Mouse (Mus musculus): ENCODE data around the gene Metrn. TPM values are rescaled to one million over a fixed set of nuclear protein-coding genes. Genes with fewer than 3 reads are reported as not detected.

Gene Metrn
- polyA plus RNA-seq, 1 experiment = 64.0 TPM

DNA sequence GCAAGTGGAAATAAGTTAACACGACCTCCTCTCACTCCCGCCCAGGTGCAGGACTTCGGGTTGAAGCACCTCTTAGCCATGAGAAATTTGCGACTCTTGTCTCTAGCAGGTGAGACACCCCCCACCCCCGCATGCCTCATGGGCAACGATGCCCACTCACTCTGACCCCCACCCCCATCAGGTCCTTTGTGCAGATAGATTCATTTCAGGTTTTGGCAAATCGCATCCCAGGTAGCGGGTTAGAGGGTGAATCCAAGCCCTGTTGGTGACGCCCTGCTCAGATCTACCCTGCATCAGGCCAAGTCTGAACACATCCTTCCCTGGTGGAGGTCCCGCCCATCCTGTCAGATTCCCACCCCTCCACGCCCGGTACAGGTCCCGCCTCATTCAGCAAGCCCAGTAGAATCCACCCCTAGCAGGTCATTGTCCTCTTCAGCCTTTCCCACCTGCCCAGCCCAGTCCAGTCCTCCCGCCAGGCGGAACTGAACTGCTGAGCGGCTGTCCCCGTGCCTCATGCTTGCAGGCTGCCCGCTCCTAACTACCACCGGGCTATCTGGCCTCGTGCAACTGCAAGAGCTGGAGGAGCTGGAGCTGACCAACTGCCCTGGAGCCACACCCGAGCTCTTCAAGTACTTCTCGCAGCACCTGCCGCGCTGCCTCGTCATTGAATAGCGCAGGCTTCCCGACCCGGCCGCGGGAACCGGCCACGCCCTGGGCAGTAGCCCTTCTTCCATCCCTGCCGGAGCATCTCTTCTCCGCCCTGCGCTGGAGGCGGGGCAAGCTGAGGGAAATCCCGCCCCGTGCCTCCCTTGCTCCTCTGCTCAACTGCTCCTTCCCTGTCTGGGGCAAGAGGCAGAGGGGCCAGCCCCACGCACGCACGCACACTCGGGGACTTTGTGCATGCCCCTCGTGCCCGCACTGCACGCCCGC lies 22.2 kb upstream of the Metrn start:
- Histone ChIP-seq H3ac (ENCODE audit: control insufficient read depth, insufficient read length, low read depth) (peak overlapping the region; percentile 12), H3K27me3 (ENCODE audit: control insufficient read depth, insufficient read depth, insufficient read length) (no peaks in the 10 kb centered on the region), H3K79me3 (ENCODE audit: low read depth) (no peaks in the 10 kb centered on the region), H3K79me2 (ENCODE audit: control insufficient read depth, insufficient read depth) (peaks cover 4% of the 10 kb centered on the region), H3K36me3 (ENCODE audit: control insufficient read depth, insufficient read depth) (no peaks in the 10 kb centered on the region), H3K4me3 (ENCODE audit: insufficient read depth, poor library complexity, severe bottlenecking) (no peak overlapping the region)
- no peak for TF ChIP-seq USF1 (IDR thresholded peaks at IDR 0.05; ENCODE audit: low read depth)
- no peak for TF ChIP-seq MAX (IDR thresholded peaks at IDR 0.05)
- TF ChIP-seq CEBPB (IDR thresholded peaks at IDR 0.05; ENCODE audit: low read depth) = no peak
- TF ChIP-seq MYOG (IDR thresholded peaks at IDR 0.05; ENCODE audit: control insufficient read depth, extremely low read depth, insufficient read length) = no peak
- TF ChIP-seq CTCF (IDR thresholded peaks at IDR 0.05; ENCODE audit: control insufficient read depth, insufficient read depth, insufficient read length) = no peak
- no peak for TF ChIP-seq FOSL1 (IDR thresholded peaks at IDR 0.05; ENCODE audit: insufficient read depth, low read length, poor library complexity, severe bottlenecking)
- TF ChIP-seq MYOD1 (IDR thresholded peaks at IDR 0.05; ENCODE audit: control insufficient read depth, insufficient read length, low read depth) = no peak

DNA sequence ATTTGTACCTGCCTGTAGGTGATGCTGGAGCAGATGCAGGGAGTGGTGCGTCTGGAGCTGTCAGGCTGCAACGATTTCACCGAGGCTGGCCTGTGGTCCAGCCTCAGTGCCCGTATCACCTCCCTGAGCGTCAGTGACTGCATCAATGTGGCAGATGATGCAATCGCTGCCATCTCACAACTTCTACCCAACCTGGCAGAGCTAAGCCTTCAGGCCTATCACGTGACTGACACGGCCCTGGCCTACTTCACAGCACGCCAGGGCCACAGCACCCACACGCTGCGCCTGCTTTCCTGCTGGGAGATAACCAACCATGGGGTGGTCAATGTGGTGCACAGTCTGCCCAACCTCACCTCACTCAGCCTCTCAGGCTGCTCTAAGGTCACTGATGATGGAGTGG lies 20.7 kb upstream of the Metrn start:
- Histone ChIP-seq H3K79me2 (ENCODE audit: control insufficient read depth, insufficient read depth) (no peaks in the 10 kb centered on the region), H3K79me3 (ENCODE audit: low read depth) (no peaks in the 10 kb centered on the region), H3K27me3 (ENCODE audit: control insufficient read depth, insufficient read depth, insufficient read length) (no peaks in the 10 kb centered on the region), H3ac (ENCODE audit: control insufficient read depth, insufficient read length, low read depth) (no peak overlapping the region), H3K36me3 (ENCODE audit: control insufficient read depth, insufficient read depth) (no peaks in the 10 kb centered on the region), H3K4me3 (ENCODE audit: insufficient read depth, poor library complexity, severe bottlenecking) (no peak overlapping the region)
- TF ChIP-seq MAX (IDR thresholded peaks at IDR 0.05) (no peak), MYOG (IDR thresholded peaks at IDR 0.05; ENCODE audit: control insufficient read depth, extremely low read depth, insufficient read length) (no peak), CEBPB (IDR thresholded peaks at IDR 0.05; ENCODE audit: low read depth) (no peak), MYOD1 (IDR thresholded peaks at IDR 0.05; ENCODE audit: control insufficient read depth, insufficient read length, low read depth) (no peak), USF1 (IDR thresholded peaks at IDR 0.05; ENCODE audit: low read depth) (no peak), FOSL1 (IDR thresholded peaks at IDR 0.05; ENCODE audit: insufficient read depth, low read length, poor library complexity, severe bottlenecking) (no peak), CTCF (IDR thresholded peaks at IDR 0.05; ENCODE audit: control insufficient read depth, insufficient read depth, insufficient read length) (no peak)

DNA sequence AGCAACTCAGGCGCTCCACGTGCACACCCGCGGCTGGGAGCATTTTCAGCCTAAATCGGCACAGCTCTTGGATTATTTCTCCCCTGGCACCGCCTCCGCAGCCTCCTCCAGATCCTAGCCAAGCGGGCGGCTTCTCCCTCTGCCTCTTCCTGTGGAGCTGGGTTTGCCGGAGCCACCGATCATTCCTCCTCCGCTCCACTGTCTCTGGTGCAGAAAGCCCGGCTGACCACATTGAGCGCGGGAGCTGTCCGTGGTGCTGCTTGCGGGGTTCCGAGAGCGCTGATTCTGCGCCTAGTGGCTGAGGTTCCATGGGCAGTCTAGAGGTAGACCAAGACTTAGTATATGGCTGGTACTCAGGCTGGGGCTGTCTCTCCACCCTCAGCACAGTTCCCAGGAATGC lies 16.5 kb upstream of the Metrn start:
- TF ChIP-seq CTCF (IDR thresholded peaks at IDR 0.05; ENCODE audit: control insufficient read depth, insufficient read depth, insufficient read length) (no peak), MAX (IDR thresholded peaks at IDR 0.05) (peak; percentile 68)
- Histone ChIP-seq H3K36me3 (ENCODE audit: control insufficient read depth, insufficient read depth) (no peaks in the 10 kb centered on the region), H3K27me3 (ENCODE audit: control insufficient read depth, insufficient read depth, insufficient read length) (no peaks in the 10 kb centered on the region), H3K4me3 (ENCODE audit: insufficient read depth, poor library complexity, severe bottlenecking) (no peak overlapping the region), H3ac (ENCODE audit: control insufficient read depth, insufficient read length, low read depth) (no peak overlapping the region), H3K79me3 (ENCODE audit: low read depth) (no peaks in the 10 kb centered on the region), H3K79me2 (ENCODE audit: control insufficient read depth, insufficient read depth) (no peaks in the 10 kb centered on the region)

DNA sequence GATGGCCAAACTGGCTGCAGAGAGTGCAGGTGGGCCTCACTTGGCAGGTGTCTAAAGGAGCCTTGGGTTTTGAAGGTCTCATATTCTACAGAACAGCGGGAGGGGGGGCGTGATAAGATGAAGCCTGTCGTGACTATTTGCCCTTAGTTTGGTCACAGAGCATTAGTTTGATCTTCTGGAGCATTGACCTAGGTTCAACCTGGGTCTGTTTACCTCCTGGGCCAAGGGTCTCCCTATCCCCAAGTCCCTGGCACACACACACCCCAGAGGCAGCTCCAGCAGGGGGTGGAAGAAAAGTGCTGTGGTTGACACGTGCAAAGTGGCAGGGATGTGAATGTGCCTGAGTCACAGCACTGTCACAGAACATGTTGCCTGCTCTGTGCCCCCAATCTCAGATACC lies 14.0 kb upstream of the Metrn start:
- no peaks in the 10 kb centered on the region for H3K79me3 ChIP-seq (ENCODE audit: low read depth)
- no peaks in the 10 kb centered on the region for H3K79me2 ChIP-seq (ENCODE audit: control insufficient read depth, insufficient read depth)
- H3K27me3 ChIP-seq (ENCODE audit: control insufficient read depth, insufficient read depth, insufficient read length) = no peaks in the 10 kb centered on the region
- no peaks in the 10 kb centered on the region for H3K36me3 ChIP-seq (ENCODE audit: control insufficient read depth, insufficient read depth)
- H3ac ChIP-seq (ENCODE audit: control insufficient read depth, insufficient read length, low read depth) = no peak overlapping the region
- no peak for TF ChIP-seq FOSL1 (IDR thresholded peaks at IDR 0.05; ENCODE audit: insufficient read depth, low read length, poor library complexity, severe bottlenecking)
- no peak for TF ChIP-seq CEBPB (IDR thresholded peaks at IDR 0.05; ENCODE audit: low read depth)
- TF ChIP-seq USF1 (IDR thresholded peaks at IDR 0.05; ENCODE audit: low read depth) = no peak
- no peak for TF ChIP-seq CTCF (IDR thresholded peaks at IDR 0.05; ENCODE audit: control insufficient read depth, insufficient read depth, insufficient read length)
- TF ChIP-seq MYOG (IDR thresholded peaks at IDR 0.05; ENCODE audit: control insufficient read depth, extremely low read depth, insufficient read length) = no peak
- no peak for TF ChIP-seq MAX (IDR thresholded peaks at IDR 0.05)
- no peak for TF ChIP-seq MYOD1 (IDR thresholded peaks at IDR 0.05; ENCODE audit: control insufficient read depth, insufficient read length, low read depth)
- H3K4me3 ChIP-seq (ENCODE audit: insufficient read depth, poor library complexity, severe bottlenecking) = no peak overlapping the region

DNA sequence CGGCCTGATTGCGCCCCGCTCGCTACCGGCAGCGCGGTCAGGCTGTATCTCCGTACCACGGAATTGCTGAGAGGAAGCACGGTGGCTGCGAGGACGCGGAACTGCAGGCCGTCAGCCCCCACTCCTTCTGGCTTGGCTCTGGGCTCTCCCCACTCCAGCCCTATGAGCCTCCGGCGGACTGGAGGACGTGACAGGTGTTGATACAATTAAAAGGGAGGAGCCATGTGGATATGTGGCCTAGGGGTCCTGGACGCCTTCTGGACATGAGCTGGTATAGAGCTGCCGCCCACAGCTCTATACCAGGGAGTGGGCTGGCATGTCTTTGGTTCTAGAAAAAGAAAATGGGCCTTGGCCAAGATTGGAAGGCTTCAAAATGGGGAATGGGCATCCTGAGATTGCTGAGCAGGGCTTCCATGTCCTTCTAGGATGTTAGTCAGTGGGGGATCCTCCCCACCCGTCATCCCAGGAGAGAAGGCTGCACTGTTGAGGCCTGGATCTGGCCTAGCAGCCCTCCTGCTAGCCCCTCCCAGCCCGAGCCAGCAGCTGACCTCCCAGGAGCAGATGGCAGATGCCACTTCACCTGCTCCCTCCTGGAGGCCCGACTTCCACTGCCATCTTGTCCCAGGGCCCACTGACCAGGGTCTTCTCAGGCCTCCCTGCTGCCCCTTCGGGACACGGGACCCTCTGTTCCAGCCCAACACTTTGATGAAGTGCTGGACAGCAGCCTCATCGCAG lies 12.8 kb upstream of the Metrn start:
- no peaks in the 10 kb centered on the region for H3K27me3 ChIP-seq (ENCODE audit: control insufficient read depth, insufficient read depth, insufficient read length)

More for the DNA sequence above, 12.8 kb upstream of the Metrn start:
- Histone ChIP-seq H3K4me3 (ENCODE audit: insufficient read depth, poor library complexity, severe bottlenecking) (peak overlapping the region; percentile 43), H3K79me2 (ENCODE audit: control insufficient read depth, insufficient read depth) (no peaks in the 10 kb centered on the region), H3K36me3 (ENCODE audit: control insufficient read depth, insufficient read depth) (no peaks in the 10 kb centered on the region), H3K79me3 (ENCODE audit: low read depth) (no peaks in the 10 kb centered on the region), H3ac (ENCODE audit: control insufficient read depth, insufficient read length, low read depth) (peak overlapping the region; percentile 76)
- TF ChIP-seq MYOD1 (IDR thresholded peaks at IDR 0.05; ENCODE audit: control insufficient read depth, insufficient read length, low read depth) (no peak), FOSL1 (IDR thresholded peaks at IDR 0.05; ENCODE audit: insufficient read depth, low read length, poor library complexity, severe bottlenecking) (no peak), USF1 (IDR thresholded peaks at IDR 0.05; ENCODE audit: low read depth) (no peak), CTCF (IDR thresholded peaks at IDR 0.05; ENCODE audit: control insufficient read depth, insufficient read depth, insufficient read length) (no peak), MAX (IDR thresholded peaks at IDR 0.05) (no peak), CEBPB (IDR thresholded peaks at IDR 0.05; ENCODE audit: low read depth) (no peak), MYOG (IDR thresholded peaks at IDR 0.05; ENCODE audit: control insufficient read depth, extremely low read depth, insufficient read length) (no peak)
